Mouse (Mus musculus): ENCODE measurements at regions not wholly inside any gene's neighbourhood (a gene's known extent, or its start where the extent isn't known, plus 50 kb on each side); places are given as distances from the start of the nearest gene placed in this dataset.

DNA sequence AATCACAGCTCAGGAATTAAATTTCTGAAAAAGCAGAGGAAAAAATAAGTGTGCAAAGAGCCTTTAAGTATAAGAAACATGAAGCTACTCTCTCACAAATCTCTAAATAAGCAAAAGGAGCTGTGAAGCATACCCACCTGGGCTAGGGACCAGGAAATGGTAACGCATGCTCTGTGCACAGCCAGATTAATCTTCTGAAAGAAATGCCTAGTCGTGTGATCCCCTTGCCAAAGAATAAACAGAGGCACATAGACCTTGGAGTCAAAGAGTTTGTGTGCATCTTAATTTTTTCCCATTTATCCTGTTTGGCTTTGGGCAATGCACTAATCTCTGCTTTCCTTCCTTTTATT is 338.2 kb upstream of the Sel1l start:
- ATAC-seq (ENCODE audit: extremely low read depth, insufficient number of reproducible peaks, low FRiP score, poor library complexity, severe bottlenecking), result no peak

DNA sequence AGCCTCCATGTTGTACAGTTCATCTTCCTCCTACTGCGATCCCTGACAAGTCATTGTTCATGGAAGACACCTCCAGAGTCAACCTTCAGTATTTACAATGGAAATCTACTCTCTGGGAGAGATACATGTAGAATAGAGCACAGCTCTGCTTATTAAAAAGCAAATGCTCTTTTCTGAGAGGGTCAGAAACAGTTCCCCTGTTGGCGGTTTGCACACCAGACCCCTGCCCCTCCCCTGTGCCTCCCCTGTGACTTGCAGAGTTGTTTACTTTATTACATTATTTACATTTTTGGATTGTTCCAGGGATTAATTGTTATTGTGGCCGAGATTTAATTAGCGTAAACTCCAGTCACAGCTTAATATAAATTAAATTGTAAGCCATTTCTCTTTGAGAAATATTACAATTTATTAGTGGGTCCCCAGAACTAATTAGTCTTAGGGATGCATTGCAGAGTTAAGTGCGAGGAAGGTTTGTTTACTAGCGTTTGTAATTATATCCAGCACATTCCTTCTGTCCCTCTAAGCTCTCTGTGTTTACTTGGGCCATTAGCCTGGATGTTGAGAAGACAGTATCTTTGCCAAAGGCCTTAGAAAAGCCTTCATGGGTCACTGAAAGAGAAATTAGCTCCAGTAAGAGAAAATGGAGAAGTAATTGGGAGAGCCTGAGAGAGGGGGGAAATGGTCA is 337.6 kb upstream of the Sel1l start:
- ATAC-seq (ENCODE audit: extremely low read depth, insufficient number of reproducible peaks, low FRiP score, poor library complexity, severe bottlenecking), result no peak

DNA sequence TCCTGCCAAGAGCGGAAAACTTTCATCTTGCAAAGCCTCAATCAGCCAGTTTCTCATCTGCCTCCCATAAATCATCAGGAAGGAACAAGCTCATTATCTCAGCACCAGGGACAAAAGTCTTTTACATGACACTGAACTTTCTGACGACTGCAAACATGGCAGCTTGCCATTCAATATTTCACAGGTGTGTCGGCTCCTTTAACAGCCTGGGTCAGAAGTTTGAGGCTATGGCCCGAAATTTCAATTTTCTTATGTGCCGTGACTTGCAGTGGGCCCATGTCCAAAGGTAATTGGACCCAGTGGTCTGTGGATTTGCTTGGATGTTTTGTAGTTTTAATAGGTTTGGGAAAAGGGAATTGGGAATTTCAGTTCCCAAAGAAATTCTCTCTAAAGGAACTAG is 330.3 kb upstream of the Sel1l start:
- no peak for ATAC-seq (ENCODE audit: extremely low read depth, insufficient number of reproducible peaks, low FRiP score, poor library complexity, severe bottlenecking)

DNA sequence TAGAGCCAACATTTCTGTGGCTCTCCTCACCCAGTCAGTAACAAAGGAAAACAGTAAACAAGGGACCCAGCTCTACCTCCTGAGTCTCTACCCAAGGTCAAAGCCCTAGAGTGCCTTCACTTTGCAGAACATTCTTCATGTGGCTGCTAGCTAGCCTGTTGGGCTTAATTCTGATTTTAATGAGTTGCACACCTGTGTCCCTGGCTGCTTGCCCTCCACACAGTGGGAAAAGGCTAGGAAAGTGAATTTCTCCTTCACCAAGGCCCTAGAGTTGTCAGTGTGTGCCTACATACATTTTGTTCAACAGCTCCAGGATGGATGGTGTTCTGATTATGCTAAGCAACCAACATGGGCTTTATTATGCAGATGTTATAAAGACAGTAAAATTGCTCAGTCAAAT is 307.8 kb upstream of the Sel1l start:
- ATAC-seq (ENCODE audit: extremely low read depth, insufficient number of reproducible peaks, low FRiP score, poor library complexity, severe bottlenecking), result no peak

DNA sequence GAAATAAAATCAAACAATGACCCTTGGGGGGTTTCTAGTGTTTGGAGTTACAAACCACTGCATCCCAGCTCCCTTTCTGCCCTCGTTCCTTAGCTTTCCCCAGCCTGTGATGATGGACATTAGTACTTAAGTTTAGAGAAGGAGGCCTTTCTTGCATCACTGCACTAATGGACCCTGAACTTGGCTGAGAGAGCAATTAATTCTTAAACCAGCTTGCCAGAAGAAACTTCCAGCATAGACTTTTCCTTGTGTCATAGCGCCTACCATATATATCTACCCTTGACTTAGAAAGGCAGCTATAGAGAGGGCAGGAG is 303.9 kb upstream of the Sel1l start:
- ATAC-seq (ENCODE audit: extremely low read depth, insufficient number of reproducible peaks, low FRiP score, poor library complexity, severe bottlenecking), result no peak

DNA sequence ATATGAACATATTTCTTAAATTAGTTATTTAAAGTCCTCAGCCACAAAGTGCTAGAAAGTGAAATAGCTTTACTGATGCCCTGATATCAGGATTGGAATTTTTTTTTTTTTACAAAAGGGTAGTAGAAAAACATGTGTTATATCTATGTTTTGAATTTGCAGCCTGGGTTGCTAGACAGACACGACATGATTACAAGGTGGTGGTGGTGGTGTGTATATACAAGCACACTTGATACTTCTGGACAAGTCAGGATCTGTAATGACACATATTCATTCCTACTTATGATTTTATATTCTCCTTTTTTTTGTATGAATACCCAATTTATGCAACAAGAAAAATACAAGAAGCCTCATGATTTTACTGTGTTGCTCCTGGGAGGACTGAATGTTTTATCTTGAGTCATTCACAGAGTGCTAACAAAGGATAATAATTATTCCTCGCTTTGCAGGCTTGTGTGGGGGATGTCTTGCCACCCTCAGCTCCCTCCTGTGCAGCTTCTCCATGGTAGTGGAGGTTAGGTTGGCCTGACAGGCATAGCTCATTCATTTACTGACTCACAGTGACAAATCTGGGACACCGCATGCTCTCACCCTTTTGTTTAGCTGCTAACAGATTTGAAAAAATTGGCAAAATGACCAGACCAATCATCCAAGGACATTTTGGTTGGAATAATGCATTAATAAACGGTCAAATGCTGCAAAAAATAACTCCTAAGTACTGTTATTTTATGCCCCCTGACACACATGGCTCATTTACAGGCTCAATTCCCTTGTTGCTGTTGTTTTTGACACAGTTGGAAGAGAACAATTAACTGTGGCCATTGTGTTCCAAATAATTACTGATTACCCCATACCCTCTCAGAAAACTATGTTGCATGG is 303.3 kb upstream of the Sel1l start:
- ATAC-seq (ENCODE audit: extremely low read depth, insufficient number of reproducible peaks, low FRiP score, poor library complexity, severe bottlenecking), result no peak

DNA sequence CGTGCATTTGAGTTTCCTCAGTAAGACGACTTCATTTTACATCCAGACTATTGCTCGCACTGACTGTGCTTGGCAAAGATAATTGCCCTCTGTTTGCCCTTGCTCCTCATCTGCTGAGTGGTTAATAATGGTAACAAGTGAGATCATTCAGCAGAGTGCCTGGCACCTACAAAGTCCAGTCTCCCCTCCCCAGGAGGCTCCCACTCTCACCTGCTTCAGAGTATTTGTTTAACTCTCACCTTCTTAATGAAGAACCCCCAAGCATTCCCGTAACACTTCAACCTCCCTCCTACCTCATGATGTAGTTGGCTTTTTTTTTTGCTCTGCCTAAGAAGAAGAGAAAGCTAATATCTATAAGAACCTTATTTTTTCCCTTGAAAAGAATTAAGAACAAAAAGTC is 288.6 kb upstream of the Sel1l start:
- no peak for ATAC-seq (ENCODE audit: extremely low read depth, insufficient number of reproducible peaks, low FRiP score, poor library complexity, severe bottlenecking)

DNA sequence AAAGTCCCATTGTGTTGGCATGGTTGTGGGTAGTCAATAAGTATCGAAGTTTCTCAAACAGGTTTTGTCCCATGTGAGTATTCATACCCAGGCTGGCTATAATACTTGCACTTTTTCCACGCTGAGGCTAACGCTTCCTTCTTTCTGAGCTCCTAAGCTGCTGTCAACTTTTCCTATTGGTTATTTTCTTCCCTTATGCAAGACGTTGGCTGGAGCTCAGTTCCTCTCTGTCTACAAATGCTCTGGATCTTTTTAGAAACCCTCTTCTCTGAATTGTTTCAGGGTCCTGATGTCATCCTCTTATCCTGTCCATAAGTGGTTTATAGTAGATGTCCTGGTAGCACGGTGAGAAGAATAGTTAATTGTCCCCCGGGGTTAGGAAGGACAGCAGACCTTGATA is 278.7 kb upstream of the Sel1l start:
- no peak for ATAC-seq (ENCODE audit: extremely low read depth, insufficient number of reproducible peaks, low FRiP score, poor library complexity, severe bottlenecking)

DNA sequence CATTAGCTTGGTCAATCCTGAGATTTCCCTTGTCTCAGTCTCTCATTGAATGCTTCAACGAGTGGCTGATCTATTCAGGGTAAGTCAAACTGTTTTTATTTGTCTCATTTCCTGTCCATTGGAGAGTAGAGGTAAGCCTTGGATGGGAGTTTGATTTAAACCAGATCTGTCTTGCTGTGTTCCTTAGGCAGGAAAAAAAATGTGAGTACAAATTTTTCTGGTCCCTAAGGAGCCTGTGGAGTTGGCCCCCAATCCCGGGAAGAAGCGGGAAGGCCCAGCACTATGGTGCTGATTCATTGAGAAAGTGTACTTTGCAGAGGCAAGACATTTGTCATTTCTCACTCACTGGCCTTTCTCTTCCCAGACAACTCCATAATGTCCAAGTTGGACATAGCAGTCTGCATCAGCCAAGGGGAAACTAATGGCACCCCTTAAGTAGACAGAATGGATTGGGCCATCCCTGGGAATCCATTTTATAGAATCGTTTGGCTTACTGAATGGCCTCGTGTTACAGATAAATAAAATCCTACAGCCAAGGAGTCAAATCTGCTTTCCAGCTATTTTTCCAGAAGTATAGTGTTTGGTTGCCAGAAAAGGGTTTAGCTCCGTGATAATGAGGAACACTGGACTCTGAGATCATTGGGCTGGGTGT is 271.3 kb upstream of the Sel1l start:
- no peak for ATAC-seq (ENCODE audit: extremely low read depth, insufficient number of reproducible peaks, low FRiP score, poor library complexity, severe bottlenecking)

DNA sequence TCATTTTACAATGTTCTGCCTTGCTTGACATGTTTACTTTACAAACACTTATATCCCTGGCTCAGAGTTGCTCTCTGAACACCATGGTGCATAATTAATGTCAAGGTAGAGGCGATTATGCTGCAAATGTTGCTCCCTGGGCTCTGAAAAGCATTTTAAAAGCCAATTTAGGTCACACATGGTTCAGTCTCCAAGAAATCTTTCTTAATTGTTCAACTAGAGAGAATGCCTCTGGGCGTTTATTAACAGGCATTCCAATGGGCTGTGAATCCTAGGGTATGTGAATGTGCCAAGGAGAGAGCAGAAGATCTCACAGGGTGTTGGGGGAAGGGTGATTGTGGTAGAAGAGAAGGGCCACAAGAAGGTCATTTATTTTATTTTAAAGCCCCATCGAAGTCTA is 260.7 kb upstream of the Sel1l start:
- no peak for ATAC-seq (ENCODE audit: extremely low read depth, insufficient number of reproducible peaks, low FRiP score, poor library complexity, severe bottlenecking)

DNA sequence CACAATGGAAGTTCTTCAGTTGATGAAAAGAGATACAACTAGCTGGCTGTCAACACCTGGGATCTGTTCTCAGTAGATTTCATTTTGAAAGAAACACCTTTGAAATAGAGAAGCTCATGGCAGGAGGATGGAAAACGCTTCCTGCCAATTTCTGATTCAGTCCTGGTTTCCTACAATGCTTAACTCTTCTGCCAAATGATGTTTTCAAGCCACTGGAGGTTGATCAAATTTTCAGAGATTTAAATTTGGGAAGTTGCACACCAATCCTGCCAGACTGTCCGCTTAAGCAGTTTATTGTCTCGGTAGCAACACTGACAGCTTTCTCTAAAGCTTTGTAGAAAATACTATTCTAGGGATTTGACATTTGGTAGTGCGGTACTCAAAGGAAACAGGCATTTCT is 251.1 kb upstream of the Sel1l start:
- no peak for ATAC-seq (ENCODE audit: extremely low read depth, insufficient number of reproducible peaks, low FRiP score, poor library complexity, severe bottlenecking)

DNA sequence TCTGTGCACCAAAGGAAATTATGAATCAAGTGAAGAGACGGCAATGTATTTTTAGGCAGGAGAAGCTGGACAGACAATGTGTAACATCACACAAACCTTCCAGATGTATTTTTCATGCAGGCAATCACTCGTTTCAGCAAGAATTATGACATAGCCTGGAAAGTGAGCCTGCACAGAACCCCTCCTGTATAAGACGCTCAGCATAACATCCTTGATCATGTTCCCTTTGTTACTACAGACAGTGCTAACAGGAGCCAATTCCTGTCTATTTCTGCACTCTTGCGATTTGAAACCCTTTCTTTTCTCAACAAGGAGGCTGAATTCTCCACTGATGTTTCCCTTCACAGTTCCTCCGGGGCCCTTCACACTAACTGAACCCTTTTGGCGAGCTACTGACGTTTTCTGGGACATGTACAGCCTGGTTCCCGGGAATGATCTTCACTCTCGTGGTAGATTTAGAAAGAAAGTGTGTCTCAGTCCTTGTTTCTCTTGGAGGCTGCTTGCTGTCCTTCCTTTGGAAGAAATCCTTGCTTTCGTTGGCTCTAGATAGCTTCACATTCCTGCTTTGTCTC is 243.9 kb upstream of the Sel1l start:
- no peak for ATAC-seq (ENCODE audit: extremely low read depth, insufficient number of reproducible peaks, low FRiP score, poor library complexity, severe bottlenecking)

DNA sequence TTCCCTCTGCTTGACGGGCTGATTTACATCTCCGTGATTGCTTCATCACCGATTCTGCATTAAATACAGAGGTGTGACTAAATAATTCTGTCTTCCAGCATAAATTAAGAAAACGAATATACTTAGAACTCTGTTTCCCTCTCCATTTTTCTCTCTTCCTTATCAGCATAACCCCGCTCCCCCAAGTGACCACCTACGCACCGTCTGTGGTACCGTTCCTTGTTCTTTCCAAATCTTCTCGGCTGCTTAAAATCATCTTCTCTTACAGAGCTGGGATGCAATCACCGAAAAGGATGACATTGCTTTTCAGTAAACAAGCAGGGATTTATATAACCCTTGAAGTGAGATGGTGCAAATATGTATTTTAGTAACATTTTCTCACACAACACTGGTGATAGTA is 224.3 kb upstream of the Sel1l start:
- ATAC-seq (ENCODE audit: extremely low read depth, insufficient number of reproducible peaks, low FRiP score, poor library complexity, severe bottlenecking), result no peak

DNA sequence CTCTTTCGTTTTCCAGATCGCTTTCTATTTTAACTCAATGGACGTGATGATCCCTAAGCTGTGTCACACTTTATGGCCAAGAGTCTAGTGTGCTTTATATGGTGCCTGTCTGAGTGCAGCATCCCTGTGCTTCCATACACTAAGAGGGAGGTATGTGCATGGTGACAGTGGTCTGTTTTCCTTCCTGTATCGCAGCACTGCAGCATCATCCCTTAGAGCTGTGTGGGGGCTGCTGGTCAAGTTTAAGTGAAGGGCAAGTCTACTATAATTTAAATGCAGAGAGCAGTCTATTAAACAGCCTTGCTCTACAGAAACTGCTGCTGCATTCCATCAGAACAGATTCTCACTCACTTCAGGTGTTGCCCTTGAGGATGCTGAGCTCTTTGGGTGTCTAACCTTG is 213.8 kb upstream of the Sel1l start:
- no peak for ATAC-seq (ENCODE audit: extremely low read depth, insufficient number of reproducible peaks, low FRiP score, poor library complexity, severe bottlenecking)

DNA sequence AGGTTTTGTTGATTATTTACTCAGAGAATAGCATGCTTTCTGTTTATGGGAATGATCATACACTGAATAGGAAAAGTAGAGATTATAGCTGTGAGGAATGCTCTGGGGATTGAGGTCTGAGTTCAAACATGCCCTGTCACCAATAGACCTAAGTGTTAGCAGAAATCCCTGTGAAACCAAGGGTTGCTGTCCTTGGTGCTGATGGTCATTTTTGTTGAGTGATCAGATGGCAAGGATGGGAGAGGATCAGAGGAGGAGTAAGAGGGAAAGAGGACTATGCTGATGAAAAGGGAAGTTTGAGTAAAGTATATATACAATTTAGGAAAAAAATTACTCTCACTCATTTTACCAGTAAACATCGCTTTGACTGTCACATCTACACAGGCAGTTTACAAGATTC is 191.5 kb upstream of the Sel1l start:
- ATAC-seq (ENCODE audit: extremely low read depth, insufficient number of reproducible peaks, low FRiP score, poor library complexity, severe bottlenecking), result no peak

DNA sequence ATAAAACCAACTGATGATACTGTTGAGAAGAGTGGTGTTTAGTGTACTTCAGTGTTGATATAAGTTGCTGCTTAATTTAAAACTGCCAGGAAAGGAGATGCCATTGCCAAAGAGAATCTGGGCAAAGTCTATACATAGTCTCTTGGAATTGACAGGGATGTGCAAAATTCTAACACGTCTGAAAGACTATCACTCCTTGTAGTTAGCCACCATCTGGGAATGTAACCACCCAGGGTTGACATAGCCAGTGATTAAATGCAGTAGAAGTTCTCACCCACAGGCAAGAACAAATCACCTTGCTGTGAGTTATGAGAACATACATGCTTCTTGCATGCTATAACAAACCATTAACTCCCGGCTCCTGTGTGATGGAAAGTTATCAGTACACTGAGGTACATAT is 180.2 kb upstream of the Sel1l start:
- ATAC-seq (ENCODE audit: extremely low read depth, insufficient number of reproducible peaks, low FRiP score, poor library complexity, severe bottlenecking), result no peak

DNA sequence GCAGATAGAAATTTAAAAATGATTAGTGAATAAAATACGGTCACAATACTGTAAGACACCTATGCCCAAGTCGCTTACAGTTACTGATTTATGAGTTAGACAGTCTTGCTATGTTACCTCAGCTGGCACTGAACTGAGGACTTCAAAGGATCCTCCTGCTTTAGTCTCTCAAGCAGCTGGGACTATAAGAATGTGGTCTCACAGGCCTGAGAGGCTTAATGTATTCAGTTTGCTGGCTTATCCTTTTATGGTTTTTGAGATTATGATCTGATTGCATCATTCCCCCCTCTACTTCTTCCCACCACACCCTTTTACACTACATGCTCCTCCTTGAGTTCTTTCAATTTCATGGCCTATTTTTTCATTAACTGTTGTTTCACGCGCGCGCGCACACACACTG is 179.4 kb upstream of the Sel1l start:
- ATAC-seq (ENCODE audit: extremely low read depth, insufficient number of reproducible peaks, low FRiP score, poor library complexity, severe bottlenecking), result no peak

DNA sequence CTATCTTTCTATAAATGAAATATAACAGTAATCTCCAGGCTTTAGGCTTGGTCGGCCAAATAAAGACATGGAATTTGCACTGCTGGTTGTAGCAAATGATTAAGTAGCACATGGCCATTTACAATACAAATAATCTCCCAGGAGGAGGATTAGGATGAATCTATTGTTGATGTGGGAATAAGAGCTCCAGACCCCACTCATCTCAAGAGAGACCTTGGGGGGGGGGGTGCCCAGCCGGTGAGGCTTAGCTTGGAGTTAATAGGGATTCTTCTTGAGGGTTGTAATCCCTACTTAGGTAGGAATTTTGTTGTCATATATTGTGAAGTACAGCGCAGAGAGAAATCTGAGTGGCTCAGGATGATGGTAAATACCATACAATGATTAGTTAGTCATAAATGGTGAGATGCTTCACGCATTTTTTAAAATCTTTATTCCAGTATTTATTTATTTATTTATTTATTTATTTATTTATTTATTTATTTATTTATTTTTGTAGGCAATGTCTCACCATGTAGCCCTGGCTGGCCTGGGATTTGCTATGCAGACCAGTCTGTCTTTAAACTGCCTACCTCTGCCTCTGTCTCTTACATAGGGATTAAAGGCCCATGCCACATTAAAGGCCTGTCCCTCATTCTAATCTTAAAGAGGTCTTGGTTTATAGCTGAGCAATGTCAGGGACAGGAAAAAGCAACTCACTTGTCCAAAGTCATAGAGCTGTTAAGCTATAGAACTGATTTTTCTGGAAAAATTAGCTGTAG is 175.7 kb upstream of the Sel1l start:
- ATAC-seq (ENCODE audit: extremely low read depth, insufficient number of reproducible peaks, low FRiP score, poor library complexity, severe bottlenecking), result no peak

DNA sequence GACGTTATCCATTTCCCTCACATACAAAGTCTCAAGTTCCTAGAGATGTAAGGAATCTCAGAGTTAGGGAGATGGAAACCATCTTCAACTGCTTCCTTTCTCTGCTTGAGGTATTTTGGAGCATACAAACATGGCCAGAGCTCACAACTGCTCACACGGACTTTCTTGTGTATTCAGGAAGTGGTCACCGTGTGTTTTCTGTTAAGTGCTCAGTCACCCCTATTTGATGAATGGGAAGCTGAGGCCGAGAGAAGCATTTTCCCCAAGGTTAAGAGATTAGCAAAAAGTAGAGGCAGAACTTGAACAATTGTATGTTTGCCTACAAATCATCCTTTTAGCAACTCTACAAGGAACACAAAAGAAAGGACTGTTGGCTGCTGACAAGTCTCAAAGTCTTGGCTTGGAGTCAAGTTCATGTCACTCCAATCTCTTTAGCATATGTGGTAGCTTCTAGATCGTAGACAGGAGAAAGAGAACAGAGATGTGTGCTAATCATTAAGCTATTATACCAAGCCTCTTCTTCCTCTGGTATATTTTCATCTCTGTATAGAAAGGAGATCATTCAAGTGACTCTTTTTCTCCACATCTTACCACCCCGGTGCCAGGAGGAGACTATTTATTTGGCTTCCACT is 170.8 kb upstream of the Sel1l start:
- ATAC-seq (ENCODE audit: extremely low read depth, insufficient number of reproducible peaks, low FRiP score, poor library complexity, severe bottlenecking), result no peak
